Mouse (Mus musculus) kidney, embryonic 16.5 days (tissue): ENCODE results near the gene Dnah12. TPM values are rescaled to one million over a fixed set of nuclear protein-coding genes. Genes with fewer than 3 reads are reported as not detected.
"Not testable (repeated sequence)": the region's sequence is repeated elsewhere in the genome, so short reads cannot be mapped to it uniquely, and the experiment has no call there.

Experiments
- ATAC-seq: fragments of 200-750 bp; cut with Nextera tagmentation; 2 replicates; pipeline ENCODE4 v1.8.0; 2017; ENCODE audit warnings: moderate TSS enrichment; ENCODE audit not compliant: low FRiP score, low TSS enrichment
- H3K27ac ChIP-seq: fragments of 300-500 bp; sonication (generic); 2 replicates; pipeline ENCODE4 v1.5.1; 2014; ENCODE audit warnings: low read length
- H3K27me3 ChIP-seq: fragments of 300-500 bp; sonication (generic); 2 replicates; pipeline ENCODE4 v1.6.1; 2014; ENCODE audit warnings: low read length, control low read depth, mixed read lengths; ENCODE audit not compliant: insufficient read depth
- H3K36me3 ChIP-seq: fragments of 300-500 bp; sonication (generic); 2 replicates; pipeline ENCODE4 v1.6.1; 2014; ENCODE audit warnings: low read length, control low read depth, mixed read lengths; ENCODE audit not compliant: insufficient read depth
- H3K4me1 ChIP-seq: fragments of 300-500 bp; sonication (generic); 2 replicates; pipeline ENCODE4 v1.6.1; 2014; ENCODE audit warnings: low read length, control low read depth, mixed read lengths; ENCODE audit not compliant: insufficient read depth
- H3K4me2 ChIP-seq: fragments of 300-500 bp; sonication (generic); replicated peaks from 2 replicates; pipeline ENCODE4 v1.6.1; 2014; ENCODE audit warnings: low read depth, low read length
- H3K4me3 ChIP-seq: fragments of 300-500 bp; sonication (generic); 2 replicates; pipeline ENCODE4 v1.5.1; 2014; ENCODE audit warnings: mild to moderate bottlenecking, low read length
- H3K9ac ChIP-seq: fragments of 300-500 bp; sonication (generic); replicated peaks from 2 replicates; pipeline ENCODE4 v1.6.1; 2014; ENCODE audit warnings: low read length
- H3K9me3 ChIP-seq: fragments of 300-500 bp; sonication (generic); 2 replicates; pipeline ENCODE4 v1.6.1; 2016; ENCODE audit warnings: low read length, control low read depth
- WGBS: fragments of 180-500 bp; shearing (Covaris S2); extraction: QIAGEN DNeasy Blood & Tissue Kit; methylation state at CpG from one replicate; pipeline ENCODE4 v1.1.7; 2014; 5-methylcytosine and 5-hydroxymethylcytosine counted together
- polyA plus RNA-seq: library from polyadenylated mRNA; unstranded; fragments of >200 nt; fragmentation: Nextera tagmentation; extraction: Ambion mirVana; gene quantifications from 2 replicates; pipeline ENCODE4 v1.2.1, GENCODE M21; 2015

Gene Dnah12
- polyA plus RNA-seq, 1 experiment from 2014 or later, result 0.21 TPM

DNA sequence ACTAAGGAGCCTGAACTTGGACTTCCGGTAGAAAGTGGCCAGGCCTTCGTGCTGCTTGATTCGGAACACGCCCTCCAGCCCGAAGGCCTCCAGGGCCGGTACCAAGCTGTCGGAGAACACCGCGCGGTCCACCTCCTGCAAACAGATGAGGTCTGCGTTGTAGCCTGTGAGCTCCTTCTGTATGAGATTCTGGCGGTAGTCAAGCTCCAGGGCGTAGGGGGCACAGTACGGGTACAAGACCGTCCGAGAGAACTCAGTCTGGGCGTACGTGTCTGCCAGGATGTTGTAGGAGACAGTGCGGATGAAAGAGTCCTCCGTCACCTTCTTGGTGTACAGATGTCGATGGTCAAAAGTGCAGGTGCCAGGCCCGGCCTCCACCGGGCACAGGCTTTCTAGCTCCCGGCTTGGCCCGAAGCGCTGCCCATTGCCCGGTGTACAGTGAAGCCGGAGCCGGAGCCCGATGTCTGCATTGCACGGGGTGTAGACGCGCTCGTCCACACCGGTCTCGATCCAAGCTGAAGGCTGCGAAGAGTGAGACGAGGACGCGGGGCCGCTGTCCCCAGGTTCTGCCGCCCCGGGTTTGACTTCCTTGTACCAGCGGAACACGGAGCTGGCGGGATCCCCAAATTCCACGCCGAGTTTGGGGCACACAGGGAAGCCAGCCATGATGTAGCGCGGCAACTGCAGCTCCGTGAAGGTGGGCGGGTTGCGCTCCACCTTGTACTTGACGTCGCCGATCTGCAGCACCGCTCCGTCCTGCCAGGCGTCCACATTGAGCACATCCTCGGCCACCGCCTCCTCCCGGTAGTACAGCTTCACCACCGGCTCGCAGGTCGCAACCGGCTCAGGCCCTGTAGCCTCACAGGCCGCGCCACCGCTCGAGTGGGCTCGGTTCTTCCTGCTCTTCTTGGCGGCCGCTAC is 24.4 kb upstream of the Dnah12 start:
- WGBS, result under 1% methylated on average over 73 of the region's 73 CpGs
- ATAC-seq, result peak; percentile 74

DNA sequence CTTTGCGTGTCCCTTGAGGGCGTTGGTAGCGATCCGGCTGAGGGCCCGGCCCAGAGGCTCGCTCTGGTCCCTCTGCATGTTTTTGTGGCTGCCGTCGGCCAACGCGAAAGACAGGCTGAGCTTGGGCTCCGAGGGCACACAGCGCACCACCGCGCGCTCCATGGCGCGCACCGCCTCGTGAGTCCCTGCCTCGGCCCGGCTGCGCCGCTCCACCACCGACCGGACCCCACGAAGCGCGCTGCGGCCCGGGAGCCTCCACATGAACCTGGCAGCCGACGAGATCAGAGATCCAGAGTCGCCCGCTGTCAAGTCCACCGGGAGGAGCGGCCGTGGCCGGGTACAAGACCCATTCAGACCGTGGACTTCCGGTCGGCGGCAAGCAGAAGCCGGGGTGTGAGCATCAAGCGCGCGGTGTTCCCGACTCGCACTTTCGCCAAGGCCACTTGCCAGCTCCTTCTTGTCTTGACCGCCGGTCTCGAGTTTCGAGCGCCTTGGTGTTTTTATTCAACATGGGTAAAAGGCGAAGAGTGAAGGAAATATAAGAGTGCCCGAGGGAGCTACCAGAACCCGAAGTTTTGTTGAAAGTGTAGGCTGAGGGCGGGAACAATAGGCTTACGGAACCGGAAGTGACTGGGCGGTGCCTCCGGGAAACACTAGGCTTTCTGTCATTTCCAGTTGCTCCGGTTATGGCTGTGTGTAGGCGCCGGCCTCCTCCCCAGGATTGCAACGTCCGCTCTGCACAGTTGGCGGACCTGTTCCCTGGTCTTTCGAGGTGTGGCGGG is 23.6 kb upstream of the Dnah12 start, which contains the start of gene Pde12:
Pde12 (minus strand) TSS at position 592 of the 782 bp plus-strand sequence.
- Histone ChIP-seq H3K27ac (peak within 1 kb of the TSS; percentile 98), H3K36me3 (peaks cover 10% of the 10 kb centered on the region), H3K4me1 (peaks cover 23% of the 10 kb centered on the region), H3K9me3 (no peaks in the 10 kb centered on the region), H3K27me3 (no peaks in the 10 kb centered on the region), H3K9ac (peak within 1 kb of the TSS; percentile 90), H3K4me2 (peak within 1 kb of the TSS; percentile 88), H3K4me3 (peak within 1 kb of the TSS; percentile 98)
- WGBS, result under 1% methylated on average over 70 of the region's 70 CpGs
- peak; percentile 94 for ATAC-seq

More for the DNA sequence above, 24.4 kb upstream of the Dnah12 start:
- Histone ChIP-seq H3K4me1 (peaks cover 23% of the 10 kb centered on the region), H3K27me3 (no peaks in the 10 kb centered on the region), H3K4me2 (peak overlapping the region; percentile 88), H3K27ac (peak overlapping the region; percentile 98), H3K4me3 (peak overlapping the region; percentile 98), H3K9ac (peak overlapping the region; percentile 90), H3K36me3 (peaks cover 14% of the 10 kb centered on the region), H3K9me3 (no peaks in the 10 kb centered on the region)

GRCm38 (mm10) chr14:26670964-26671363 is 22.1 kb upstream of the Dnah12 start:
- Histone ChIP-seq H3K9ac (no peak overlapping the region), H3K27ac (no peak overlapping the region), H3K4me2 (no peak overlapping the region), H3K4me3 (no peak overlapping the region), H3K4me1 (peaks cover 23% of the 10 kb centered on the region), H3K27me3 (peaks cover 2% of the 10 kb centered on the region; the same call in 1 of the 2 replicates), H3K9me3 (no peaks in the 10 kb centered on the region), H3K36me3 (peaks cover 4% of the 10 kb centered on the region; the same call in 1 of the 2 replicates)
- no peak for ATAC-seq

- peaks cover 14% of the 10 kb centered on the region for H3K4me1 ChIP-seq
- not testable (repeated sequence) for H3K27me3 ChIP-seq, H3K4me3 ChIP-seq, H3K36me3 ChIP-seq, H3K4me2 ChIP-seq, ATAC-seq, H3K27ac ChIP-seq, H3K9ac ChIP-seq, H3K9me3 ChIP-seq
- 68% methylated on average over 17 of the region's 17 CpGs for WGBS
These were observed 21.0 kb upstream of the Dnah12 start for GRCm38 (mm10) chr14:26671870-26672615.

- H3K4me3 ChIP-seq, result not testable (repeated sequence)
These were observed 18.5 kb upstream of the Dnah12 start for GRCm38 (mm10) chr14:26674476-26675169.

GRCm38 (mm10) chr14:26675371-26675770 is 17.7 kb upstream of the Dnah12 start:
- peaks cover 3% of the 10 kb centered on the region; the same call in 1 of the 2 replicates for H3K27me3 ChIP-seq
- no peaks in the 10 kb centered on the region for H3K9me3 ChIP-seq
- H3K4me1 ChIP-seq, result peaks cover 4% of the 10 kb centered on the region
- H3K9ac ChIP-seq, result no peak overlapping the region
- 15% methylated on average over 12 of the region's 12 CpGs for WGBS
- H3K4me3 ChIP-seq, result peak overlapping the region; percentile 15; the same call in 1 of the 2 replicates
- peak overlapping the region; percentile 33 for H3K4me2 ChIP-seq
- peak overlapping the region; percentile 63; the same call in 1 of the 2 replicates for H3K27ac ChIP-seq
- ATAC-seq, result no peak
- no peaks in the 10 kb centered on the region for H3K36me3 ChIP-seq

More at GRCm38 (mm10) chr14:26674476-26675169, 18.5 kb upstream of the Dnah12 start:
- peak overlapping the region; percentile 63; the same call in 1 of the 2 replicates for H3K27ac ChIP-seq
- not testable (repeated sequence) for H3K36me3 ChIP-seq, H3K27me3 ChIP-seq, H3K4me1 ChIP-seq, H3K4me2 ChIP-seq, H3K9me3 ChIP-seq, H3K9ac ChIP-seq
- WGBS, result 67% methylated on average over 2 of the region's 2 CpGs
- peak; percentile 78 for ATAC-seq

DNA sequence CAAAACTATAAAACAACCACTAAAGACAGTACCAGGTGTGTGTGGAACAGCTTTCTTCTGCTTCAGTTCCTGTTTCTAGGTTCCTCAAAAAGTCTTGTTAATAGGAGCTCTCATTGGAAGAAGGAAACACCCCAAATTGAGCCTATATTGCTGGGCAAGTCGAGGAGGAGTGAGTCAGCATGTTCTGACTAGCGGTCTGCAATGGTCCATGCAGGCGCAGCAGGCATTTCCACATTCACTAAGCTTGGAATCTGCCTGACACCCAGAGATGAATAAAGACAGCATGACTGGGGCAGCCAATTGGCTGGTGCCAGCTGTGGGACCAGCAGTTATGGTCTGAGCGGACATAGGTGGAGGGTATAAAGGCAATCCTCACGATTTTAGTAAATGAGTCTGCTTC is 17.3 kb upstream of the Dnah12 start:
- no peak for ATAC-seq
- H3K4me3 ChIP-seq, result peak overlapping the region; percentile 15; the same call in 1 of the 2 replicates
- no peaks in the 10 kb centered on the region for H3K36me3 ChIP-seq
- peak overlapping the region; percentile 63; the same call in 1 of the 2 replicates for H3K27ac ChIP-seq
- no peaks in the 10 kb centered on the region for H3K4me1 ChIP-seq
- no peak overlapping the region for H3K9ac ChIP-seq
- H3K4me2 ChIP-seq, result peak overlapping the region; percentile 33
- 77% methylated on average over 5 of the region's 5 CpGs for WGBS
- peaks cover 3% of the 10 kb centered on the region; the same call in 1 of the 2 replicates for H3K27me3 ChIP-seq
- no peaks in the 10 kb centered on the region for H3K9me3 ChIP-seq

- Histone ChIP-seq H3K4me3 (no peak overlapping the region), H3K4me1 (no peaks in the 10 kb centered on the region), H3K36me3 (no peaks in the 10 kb centered on the region), H3K4me2 (no peak overlapping the region), H3K27ac (no peak overlapping the region), H3K9me3 (no peaks in the 10 kb centered on the region), H3K27me3 (no peaks in the 10 kb centered on the region), H3K9ac (no peak overlapping the region)
- WGBS, result 52% methylated on average over 2 of the region's 2 CpGs
- no peak for ATAC-seq
These were observed 2.3 kb upstream of the Dnah12 start for GRCm38 (mm10) chr14:26690727-26691126.

DNA sequence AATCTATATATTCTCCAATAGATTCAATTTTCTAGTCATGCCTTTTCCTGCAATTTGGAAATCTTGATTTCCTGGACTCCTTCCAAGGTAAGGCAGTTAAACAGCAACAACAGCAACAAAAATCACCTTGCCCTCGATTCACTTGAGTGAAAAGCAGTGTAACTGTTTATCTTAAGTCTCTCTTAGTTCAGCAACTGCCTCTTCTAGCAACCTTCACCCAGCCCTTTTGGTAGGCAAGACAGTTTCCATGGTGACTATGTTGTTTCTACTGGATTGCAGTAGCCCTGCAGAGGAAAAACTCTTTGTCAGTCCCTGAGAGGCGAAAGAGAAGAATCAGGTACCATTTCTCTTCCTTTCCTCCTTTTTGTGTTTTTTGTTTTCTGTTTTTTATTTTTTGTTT is 1.7 kb upstream of the Dnah12 start:
- H3K9ac ChIP-seq, result no peak overlapping the region
- WGBS, result 46% methylated on average over 2 of the region's 2 CpGs
- H3K27me3 ChIP-seq, result no peaks in the 10 kb centered on the region
- H3K4me3 ChIP-seq, result no peak overlapping the region
- no peaks in the 10 kb centered on the region for H3K36me3 ChIP-seq
- no peaks in the 10 kb centered on the region for H3K9me3 ChIP-seq
- ATAC-seq, result no peak
- no peaks in the 10 kb centered on the region for H3K4me1 ChIP-seq
- 0 out of 2 replicates have a peak overlapping the region, but pooled peaks have one; percentile 4 for H3K4me2 ChIP-seq
- no peak overlapping the region for H3K27ac ChIP-seq
